Comparison of ENCODE assay signal across 21 mouse cellular contexts in the genomic region with DNA sequence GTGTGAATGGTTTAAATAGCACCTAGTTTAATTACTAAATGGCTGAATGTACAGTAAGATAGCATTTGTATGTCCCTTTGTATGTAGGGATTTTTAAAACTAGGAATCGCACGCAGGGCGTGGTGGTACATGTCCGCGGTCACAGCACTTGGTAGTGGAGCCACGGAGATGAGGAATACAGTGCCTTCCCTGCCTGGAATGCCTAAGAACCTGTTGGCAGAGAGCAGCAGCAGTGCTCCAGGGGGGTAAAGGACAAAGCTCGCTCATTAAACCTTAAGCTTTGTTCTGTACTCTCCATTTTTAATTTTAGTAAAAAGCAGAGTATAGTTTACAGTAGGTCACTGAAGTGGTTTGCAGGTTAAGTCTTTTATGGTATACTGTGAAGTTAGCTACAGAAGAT. TPM values are rescaled to one million over a fixed set of nuclear protein-coding genes. Genes with fewer than 3 reads are reported as not detected.
DNase-seq lines count a peak whose midpoint lies in the region; ATAC-seq and TF ChIP-seq lines count a peak whose summit lies in the region.
"Had no signal": no experiment of that assay in that cellular context is flagged by ENCODE, and none has a peak within 500 bp of the region (broad histone marks: within the 10 kb centered on the region; RNA-seq: fewer than 3 reads in every experiment).

No protein-coding gene starts in this region.

- WGBS in hindbrain, embryonic 13.5 days = 97% methylated on average over 7 of the region's 7 CpGs
- WGBS in hindbrain, embryonic 11.5 days = 96% methylated on average over 7 of the region's 7 CpGs
- WGBS in kidney, adult 2 months = 51% methylated on average over 7 of the region's 7 CpGs
- 97% methylated on average over 7 of the region's 7 CpGs for WGBS in kidney, embryonic 15.5 days

- H3K4me2 ChIP-seq in hindbrain, embryonic 13.5 days = peak overlapping the region; percentile 85; the same call in 1 of the 2 replicates
- no peak overlapping the region for H3K4me2 ChIP-seq in hindbrain, embryonic 11.5 days (replicated peaks; ENCODE audit: low read depth, low read length)
- no peak overlapping the region for H3K4me2 ChIP-seq in kidney, embryonic 15.5 days
- H3K4me2 ChIP-seq: embryonic facial prominence, embryonic 15.5 days had no signal

- H3K36me3 ChIP-seq in hindbrain, embryonic 13.5 days = peaks cover 44% of the 10 kb centered on the region
- H3K36me3 ChIP-seq in hindbrain, embryonic 11.5 days (ENCODE audit: control insufficient read depth, insufficient read depth, low read length) = peaks cover 2% of the 10 kb centered on the region; the same call in 1 of the 2 replicates
- peaks cover 4% of the 10 kb centered on the region for H3K36me3 ChIP-seq in kidney, adult 2 months (ENCODE audit: control insufficient read depth, insufficient read depth, low read length)
- peaks cover 58% of the 10 kb centered on the region for H3K36me3 ChIP-seq in kidney, embryonic 15.5 days

- no peak for ATAC-seq in hindbrain, embryonic 13.5 days (ENCODE audit: low FRiP score)
- no peak for ATAC-seq in hindbrain, embryonic 11.5 days (ENCODE audit: low FRiP score)
- ATAC-seq in kidney, embryonic 15.5 days (replicated peaks; ENCODE audit: low FRiP score) = no peak
- ATAC-seq: forebrain, embryonic 14.5 days had no signal

- H3K4me3 ChIP-seq in hindbrain, embryonic 13.5 days = no peak overlapping the region
- no peak overlapping the region for H3K4me3 ChIP-seq in hindbrain, embryonic 11.5 days (ENCODE audit: low read depth, low read length)
- H3K4me3 ChIP-seq in kidney, adult 2 months (ENCODE audit: insufficient read depth, low read depth, low read length) = peak overlapping the region; percentile 41
- H3K4me3 ChIP-seq in kidney, embryonic 15.5 days (replicated peaks) = no peak overlapping the region
- H3K4me3 ChIP-seq: embryonic facial prominence, embryonic 15.5 days; erythroblast, embryonic 14.5 days; forebrain, embryonic 10.5 days; heart, embryonic 10.5 days had no signal

- no peaks in the 10 kb centered on the region for H3K27me3 ChIP-seq in hindbrain, embryonic 13.5 days
- no peaks in the 10 kb centered on the region for H3K27me3 ChIP-seq in hindbrain, embryonic 11.5 days (ENCODE audit: control insufficient read depth, insufficient read depth, low read length)
- H3K27me3 ChIP-seq in kidney, adult 2 months (replicated peaks; ENCODE audit: control insufficient read depth, insufficient read depth, low read length) = no peaks in the 10 kb centered on the region
- H3K27me3 ChIP-seq in kidney, embryonic 15.5 days = no peaks in the 10 kb centered on the region
- H3K27me3 ChIP-seq: embryonic facial prominence, embryonic 15.5 days had no signal

- no peak overlapping the region for H3K9ac ChIP-seq in hindbrain, embryonic 13.5 days
- no peak overlapping the region for H3K9ac ChIP-seq in hindbrain, embryonic 11.5 days (ENCODE audit: low read depth, low read length)
- H3K9ac ChIP-seq in kidney, embryonic 15.5 days = no peak overlapping the region
- H3K9ac ChIP-seq: embryonic facial prominence, embryonic 15.5 days had no signal

- H3K9me3 ChIP-seq in hindbrain, embryonic 13.5 days = no peaks in the 10 kb centered on the region
- H3K9me3 ChIP-seq in hindbrain, embryonic 11.5 days (ENCODE audit: control insufficient read depth, low read length) = no peaks in the 10 kb centered on the region
- no peaks in the 10 kb centered on the region for H3K9me3 ChIP-seq in kidney, embryonic 15.5 days (replicated peaks)
- H3K9me3 ChIP-seq: embryonic facial prominence, embryonic 15.5 days; forebrain, embryonic 10.5 days; heart, embryonic 10.5 days had no signal

- no peak for TF ChIP-seq POLR2A in kidney, adult 2 months (IDR thresholded peaks at IDR 0.05; ENCODE audit: low read depth, low read length)

- peaks cover 35% of the 10 kb centered on the region for H3K4me1 ChIP-seq in hindbrain, embryonic 13.5 days (replicated peaks)
- H3K4me1 ChIP-seq in hindbrain, embryonic 11.5 days (replicated peaks; ENCODE audit: control insufficient read depth, insufficient read depth, low read length) = peaks cover 3% of the 10 kb centered on the region; the same call in 1 of the 2 replicates
- peaks cover 7% of the 10 kb centered on the region; the same call in 1 of the 2 replicates for H3K4me1 ChIP-seq in kidney, adult 2 months (ENCODE audit: control insufficient read depth, insufficient read depth, low read length)
- H3K4me1 ChIP-seq in kidney, embryonic 15.5 days = peaks cover 23% of the 10 kb centered on the region

- no peak for TF ChIP-seq CTCF in kidney, adult 2 months (conservative IDR thresholded peaks at IDR 0.05; ENCODE audit: insufficient read depth, insufficient read length, low read depth, low read length)

- H3K27ac ChIP-seq in hindbrain, embryonic 13.5 days = no peak overlapping the region
- no peak overlapping the region for H3K27ac ChIP-seq in hindbrain, embryonic 11.5 days (ENCODE audit: low read depth, low read length)
- peak overlapping the region; percentile 51; the same call in 1 of the 2 replicates for H3K27ac ChIP-seq in kidney, adult 2 months (ENCODE audit: insufficient read depth, low read depth, low read length)
- no peak overlapping the region for H3K27ac ChIP-seq in kidney, embryonic 15.5 days
- H3K27ac ChIP-seq: embryonic facial prominence, embryonic 15.5 days; forebrain, embryonic 10.5 days; heart, embryonic 10.5 days had no signal

- DNase-seq in hindbrain, embryonic 11.5 days (ENCODE audit: low spot score) = no peak
- peak; percentile 70 for DNase-seq in kidney, adult 2 months
- no peak for DNase-seq in kidney, postnatal 10 days
- peak; percentile 38 for DNase-seq in kidney, postnatal 14 days
- DNase-seq in kidney, postnatal 36 days = peak; percentile 38 to 54
- DNase-seq: adrenal gland, postnatal 10 days; cerebellum, adult 11 months; cerebellum, adult 8-10 months; cerebellum, postnatal 14 days; embryo, embryonic 11 days; heart, adult 18-20 months; heart, postnatal 10 days; heart, postnatal 4 days had no signal

RNA-seq across cellular contexts. Expression of a gene that starts 3.5 kb away (rescaled TPM):
- polyA plus RNA-seq in hindbrain, embryonic 13.5 days (2015; fragmentation: Nextera tagmentation; extraction: Ambion mirVana) = 18.4 and 19.5 TPM in 2 replicates
- 14.6 and 14.9 TPM in 2 replicates for polyA plus RNA-seq in hindbrain, embryonic 11.5 days (2014; fragmentation: Nextera tagmentation; extraction: Ambion mirVana)
- 17.1 and 17.6 TPM in 2 replicates for polyA plus RNA-seq in kidney, adult 2 months (2012; rRNA removed)
- polyA plus RNA-seq in kidney, embryonic 15.5 days (2015; fragmentation: Nextera tagmentation; extraction: Ambion mirVana) = 9.5 and 10.5 TPM in 2 replicates
- polyA plus RNA-seq: erythroblast, embryonic 14.5 days had no signal

RNA-seq across cellular contexts. Expression of a gene that starts 3.5 kb away (rescaled TPM):
- 0.71 and 0.86 TPM in 2 replicates for polyA plus RNA-seq in hindbrain, embryonic 13.5 days (2015; fragmentation: Nextera tagmentation; extraction: Ambion mirVana)
- 0.14 and 0.20 TPM in 2 replicates for polyA plus RNA-seq in hindbrain, embryonic 11.5 days (2014; fragmentation: Nextera tagmentation; extraction: Ambion mirVana)
- 0.16 TPM in 1 of 2 replicates, not detected in the other for polyA plus RNA-seq in kidney, adult 2 months (2012; rRNA removed)
- 0.29 TPM in 1 of 2 replicates, not detected in the other for polyA plus RNA-seq in kidney, embryonic 15.5 days (2015; fragmentation: Nextera tagmentation; extraction: Ambion mirVana)
- polyA plus RNA-seq: heart, embryonic 10.5 days; heart, embryonic 14.5 days had no signal

RNA-seq across cellular contexts. Expression of a gene that starts 3.5 kb away (rescaled TPM):
- 182 and 201 TPM in 2 replicates for polyA plus RNA-seq in hindbrain, embryonic 13.5 days (2015; fragmentation: Nextera tagmentation; extraction: Ambion mirVana)
- 139 and 141 TPM in 2 replicates for polyA plus RNA-seq in hindbrain, embryonic 11.5 days (2014; fragmentation: Nextera tagmentation; extraction: Ambion mirVana)
- 99.2 and 129 TPM in 2 replicates for polyA plus RNA-seq in kidney, adult 2 months (2012; rRNA removed)
- polyA plus RNA-seq in kidney, embryonic 15.5 days (2015; fragmentation: Nextera tagmentation; extraction: Ambion mirVana) = 151 and 166 TPM in 2 replicates
- polyA plus RNA-seq: erythroblast, embryonic 14.5 days had no signal

Comparison
In these comparisons a context has a peak if more than half of its experiments do, and no peak if none do; other contexts are left out.
1. DNase-seq: peak in kidney, adult 2 months (single experiment), kidney, postnatal 14 days (single experiment) and kidney, postnatal 36 days (2 of 2); none in hindbrain, embryonic 11.5 days (single experiment) and kidney, postnatal 10 days (single experiment).